Mouse (Mus musculus) neural tube, embryonic 13.5 days (tissue): ENCODE results near the gene Cdipt. TPM values are rescaled to one million over a fixed set of nuclear protein-coding genes. Genes with fewer than 3 reads are reported as not detected.

Experiments
- polyA plus RNA-seq: library from polyadenylated mRNA; unstranded; fragments of >200 nt; fragmentation: Nextera tagmentation; extraction: Ambion mirVana; gene quantifications from 2 replicates; pipeline ENCODE4 v1.2.1, GENCODE M21; 2015

The Cdipt gene
- polyA plus RNA-seq, 1 experiment from 2014 or later = 121 TPM

Other genes with a start within 250 kb of the Cdipt start
- 97.6 and 108 TPM in 2 replicates for gene Mapk3, start 216.3 kb upstream of the Cdipt start, polyA plus RNA-seq
- 0.56 and 1.5 TPM in 2 replicates for gene Gdpd3, start 209.6 kb upstream of the Cdipt start, polyA plus RNA-seq
- gene Ypel3, start 199.0 kb upstream of the Cdipt start, polyA plus RNA-seq = 204 and 215 TPM in 2 replicates
- gene Tbx6, start 194.4 kb upstream of the Cdipt start, polyA plus RNA-seq = 0.25 and 0.66 TPM in 2 replicates
- 216 and 230 TPM in 2 replicates for gene Ppp4c, start 183.4 kb upstream of the Cdipt start, polyA plus RNA-seq
- gene Fam57b, start 178.2 kb upstream of the Cdipt start, polyA plus RNA-seq = 36.8 and 40.6 TPM in 2 replicates
- gene 4930451I11Rik, start 144.3 kb upstream of the Cdipt start, polyA plus RNA-seq = not detected in 2 replicates
- 8.2 and 9.5 TPM in 2 replicates for gene Doc2a, start 128.5 kb upstream of the Cdipt start, polyA plus RNA-seq
- gene Hirip3, start 113.9 kb upstream of the Cdipt start, polyA plus RNA-seq = 19.0 and 19.9 TPM in 2 replicates
- gene Ino80e, start 113.5 kb upstream of the Cdipt start, polyA plus RNA-seq = 74.3 and 79.1 TPM in 2 replicates
- 48.7 and 50.5 TPM in 2 replicates for gene Taok2, start 91.2 kb upstream of the Cdipt start, polyA plus RNA-seq
- 25.3 and 25.7 TPM in 2 replicates for gene Tmem219, start 53.0 kb upstream of the Cdipt start, polyA plus RNA-seq
- 94.3 and 99.3 TPM in 2 replicates for gene Kctd13, start 47.0 kb upstream of the Cdipt start, polyA plus RNA-seq
- gene Asphd1, start 26.3 kb upstream of the Cdipt start, polyA plus RNA-seq = 5.6 and 6.6 TPM in 2 replicates
- 34.7 and 35.1 TPM in 2 replicates for gene Sez6l2, start 25.4 kb upstream of the Cdipt start, polyA plus RNA-seq
- 1.2 and 1.4 TPM in 2 replicates for gene Cdiptos, start 184 bp downstream of the Cdipt start, polyA plus RNA-seq
- 6.6 and 7.2 TPM in 2 replicates for gene Mvp, start 38.7 kb downstream of the Cdipt start, polyA plus RNA-seq
- gene Pagr1b, start 40.6 kb downstream of the Cdipt start, polyA plus RNA-seq = 0.50 and 0.61 TPM in 2 replicates
- 49.5 and 50.4 TPM in 2 replicates for gene Pagr1a, start 41.4 kb downstream of the Cdipt start, polyA plus RNA-seq
- 47.8 and 81.0 TPM in 2 replicates for gene Gm42742, start 45.2 kb downstream of the Cdipt start, polyA plus RNA-seq
- 22.0 TPM in 2 replicates for gene Prrt2, start 45.3 kb downstream of the Cdipt start, polyA plus RNA-seq
- gene Maz, start 51.1 kb downstream of the Cdipt start, polyA plus RNA-seq = 71.7 and 72.1 TPM in 2 replicates
- 22.8 and 31.5 TPM in 2 replicates for gene Kif22, start 66.6 kb downstream of the Cdipt start, polyA plus RNA-seq
- not detected in 2 replicates for gene Zg16, start 111.4 kb downstream of the Cdipt start, polyA plus RNA-seq
- gene AI467606, start 115.4 kb downstream of the Cdipt start, polyA plus RNA-seq = 1.0 and 2.4 TPM in 2 replicates
- 0.63 and 1.4 TPM in 2 replicates for gene Qprt, start 146.3 kb downstream of the Cdipt start, polyA plus RNA-seq
- 0.08 and 0.10 TPM in 2 replicates for gene Spn, start 161.9 kb downstream of the Cdipt start, polyA plus RNA-seq
- 78.7 and 80.0 TPM in 2 replicates for gene Cd2bp2, start 220.1 kb downstream of the Cdipt start, polyA plus RNA-seq
- gene Tbc1d10b, start 232.6 kb downstream of the Cdipt start, polyA plus RNA-seq = 32.3 and 32.9 TPM in 2 replicates
- 27.7 and 63.1 TPM in 2 replicates for gene Mylpf, start 233.0 kb downstream of the Cdipt start, polyA plus RNA-seq